Mouse (Mus musculus) spleen, adult 2 months (tissue): ENCODE results near the gene Ptrh1. TPM values are rescaled to one million over a fixed set of nuclear protein-coding genes. Genes with fewer than 3 reads are reported as not detected.

Source experiments
- DNase-seq, 2 experiments: peaks; one replicate each; pipeline versions ENCODE4 v3.0.0 to v3.0.0-alpha.2; 2012 to 2021; ENCODE audit warnings: low spot score in 2 of 2, low read depth in 1 of 2
- H3K27ac ChIP-seq: fragments of 200-500 bp; 2 replicates; pipeline ENCODE4 v1.5.1; 2012; ENCODE audit warnings: low read length, inconsistent platforms; ENCODE audit not compliant: insufficient read depth
- H3K27me3 ChIP-seq: fragments of 200-500 bp; 2 replicates; pipeline ENCODE4 v1.6.1; 2012; ENCODE audit warnings: mild to moderate bottlenecking, moderate library complexity, low read length, inconsistent platforms; ENCODE audit not compliant: control insufficient read depth, insufficient read depth
- H3K36me3 ChIP-seq: fragments of 200-500 bp; 2 replicates; pipeline ENCODE4 v1.6.1; 2012; ENCODE audit warnings: mild to moderate bottlenecking, low read length, inconsistent platforms; ENCODE audit not compliant: control insufficient read depth, insufficient read depth
- H3K4me1 ChIP-seq: fragments of 200-500 bp; 2 replicates; pipeline ENCODE4 v1.6.1; 2011; ENCODE audit warnings: inconsistent platforms; ENCODE audit not compliant: control insufficient read depth, insufficient read depth, insufficient read length
- H3K4me3 ChIP-seq: fragments of 200-500 bp; 2 replicates; pipeline ENCODE4 v1.5.1; 2011; ENCODE audit warnings: mild to moderate bottlenecking, inconsistent platforms; ENCODE audit not compliant: insufficient read depth, insufficient read length; ENCODE audit errors: extremely low read depth
- CTCF ChIP-seq: fragments of 200-500 bp; IDR thresholded peaks from 2 replicates; pipeline ENCODE4 v1.5.1; 2011; ENCODE audit warnings: mild to moderate bottlenecking, inconsistent platforms; ENCODE audit not compliant: insufficient read depth, insufficient read length, insufficient replicate concordance; ENCODE audit errors: extremely low read depth
- POLR2A ChIP-seq: fragments of 200-500 bp; IDR thresholded peaks from 2 replicates; pipeline ENCODE4 v1.6.1; 2011; ENCODE audit warnings: low read depth, low read length, inconsistent platforms
- WGBS: fragments of 180-500 bp; shearing (Covaris S2); methylation state at CpG from one replicate; pipeline ENCODE4 v1.1.7; 2018; 5-methylcytosine and 5-hydroxymethylcytosine counted together
- polyA plus RNA-seq: library from polyadenylated mRNA; depleted of rRNA; stranded (reverse); fragments of >200 nt; gene quantifications from 2 replicates; pipeline ENCODE4 v1.2.3, GENCODE M21; 2012; rRNA removed

Gene Ptrh1
- polyA plus RNA-seq, 1 experiment = 5.1 TPM

DNA sequence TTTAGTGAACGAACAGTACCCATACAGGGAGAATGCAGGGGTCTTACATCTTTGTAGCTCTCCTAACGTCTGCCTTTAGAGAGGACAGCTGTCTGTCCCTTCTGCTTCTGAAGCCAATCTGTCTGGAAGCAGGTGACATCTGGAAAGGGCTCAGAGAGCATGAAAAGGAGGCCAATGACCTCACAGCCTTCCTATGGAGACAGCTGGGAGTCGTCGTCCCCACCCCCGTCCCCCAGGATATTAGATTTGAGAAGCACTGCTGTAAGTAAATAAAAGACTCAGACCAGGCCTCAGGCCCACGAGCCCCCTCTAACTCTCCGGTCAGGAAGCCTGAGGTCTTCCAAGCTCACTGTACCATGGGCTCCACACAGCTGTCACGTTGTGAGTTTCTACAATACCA, 48.6 kb downstream of the Ptrh1 start:
- DNase-seq = no peak
- peak overlapping the region; percentile 43 for H3K27ac ChIP-seq
- no peaks in the 10 kb centered on the region for H3K36me3 ChIP-seq
- peaks cover 12% of the 10 kb centered on the region; the same call in 1 of the 2 replicates for H3K4me1 ChIP-seq
- TF ChIP-seq POLR2A (no peak), CTCF (no peak)
- H3K27me3 ChIP-seq = no peaks in the 10 kb centered on the region
- no peak overlapping the region for H3K4me3 ChIP-seq
- WGBS = 51% methylated on average over 8 of the region's 8 CpGs

- Histone ChIP-seq H3K27ac (no peak overlapping the region), H3K4me1 (peaks cover 12% of the 10 kb centered on the region; the same call in 1 of the 2 replicates), H3K36me3 (no peaks in the 10 kb centered on the region), H3K4me3 (no peak overlapping the region), H3K27me3 (no peaks in the 10 kb centered on the region)
- 65% methylated on average over 1 of the region's 1 CpGs for WGBS
- TF ChIP-seq CTCF (no peak), POLR2A (no peak)
- DNase-seq = no peak
These were observed 49.2 kb downstream of the Ptrh1 start for GRCm38 (mm10) chr2:32824778-32825177.

- TF ChIP-seq CTCF (no peak), POLR2A (no peak)
- DNase-seq = no peak
- no peaks in the 10 kb centered on the region for H3K36me3 ChIP-seq
- peaks cover 12% of the 10 kb centered on the region; the same call in 1 of the 2 replicates for H3K4me1 ChIP-seq
- 83% methylated on average over 6 of the region's 6 CpGs for WGBS
- H3K27ac ChIP-seq = no peak overlapping the region
- H3K27me3 ChIP-seq = no peaks in the 10 kb centered on the region
- no peak overlapping the region for H3K4me3 ChIP-seq
These were observed 50.2 kb downstream of the Ptrh1 start for GRCm38 (mm10) chr2:32825796-32826195.

Other genes with a start within 250 kb of the Ptrh1 start
- 37.5 and 40.8 TPM in 2 replicates for gene Fam102a, start 240.5 kb upstream of the Ptrh1 start, polyA plus RNA-seq
- 85.8 and 96.9 TPM in 2 replicates for gene Dpm2, start 204.9 kb upstream of the Ptrh1 start, polyA plus RNA-seq
- 0.06 and 0.40 TPM in 2 replicates for gene Pip5kl1, start 201.0 kb upstream of the Ptrh1 start, polyA plus RNA-seq
- gene 9430097D07Rik, start 200.1 kb upstream of the Ptrh1 start, polyA plus RNA-seq = not detected in 2 replicates
- gene St6galnac4, start 188.7 kb upstream of the Ptrh1 start, polyA plus RNA-seq = 34.2 and 40.4 TPM in 2 replicates
- 22.3 and 32.4 TPM in 2 replicates for gene St6galnac6, start 176.1 kb upstream of the Ptrh1 start, polyA plus RNA-seq
- gene Ak1, start 154.0 kb upstream of the Ptrh1 start, polyA plus RNA-seq = 6.3 and 7.4 TPM in 2 replicates
- 132 and 168 TPM in 2 replicates for gene Eng, start 129.2 kb upstream of the Ptrh1 start, polyA plus RNA-seq
- 34.5 and 49.5 TPM in 2 replicates for gene Fpgs, start 71.6 kb upstream of the Ptrh1 start, polyA plus RNA-seq
- gene Cdk9, start 62.7 kb upstream of the Ptrh1 start, polyA plus RNA-seq = 125 and 154 TPM in 2 replicates
- gene Sh2d3c, start 54.7 kb upstream of the Ptrh1 start, polyA plus RNA-seq = 136 and 175 TPM in 2 replicates
- 0.28 TPM in 1 of 2 replicates, not detected in the other for gene 6330409D20Rik, start 34.8 kb upstream of the Ptrh1 start, polyA plus RNA-seq
- 46.5 and 81.1 TPM in 2 replicates for gene Tor2a, start 18.6 kb upstream of the Ptrh1 start, polyA plus RNA-seq
- gene Ttc16, start 153 bp upstream of the Ptrh1 start, polyA plus RNA-seq = 0.20 and 0.21 TPM in 2 replicates
- not detected in 2 replicates for gene Cfap157, start 8.6 kb downstream of the Ptrh1 start, polyA plus RNA-seq
- 5.5 and 5.6 TPM in 2 replicates for gene Stxbp1, start 71.5 kb downstream of the Ptrh1 start, polyA plus RNA-seq
- gene Fam129b, start 100.3 kb downstream of the Ptrh1 start, polyA plus RNA-seq = 11.0 and 11.6 TPM in 2 replicates
- gene Rpl12, start 185.8 kb downstream of the Ptrh1 start, polyA plus RNA-seq = 535 and 627 TPM in 2 replicates
- 8.3 and 13.0 TPM in 2 replicates for gene Lrsam1, start 185.8 kb downstream of the Ptrh1 start, polyA plus RNA-seq
- 24.7 and 28.0 TPM in 2 replicates for gene Slc2a8, start 206.3 kb downstream of the Ptrh1 start, polyA plus RNA-seq